Mouse (Mus musculus): Measurements from ENCODE around the gene Tnfrsf14.

The Tnfrsf14 gene

DNA sequence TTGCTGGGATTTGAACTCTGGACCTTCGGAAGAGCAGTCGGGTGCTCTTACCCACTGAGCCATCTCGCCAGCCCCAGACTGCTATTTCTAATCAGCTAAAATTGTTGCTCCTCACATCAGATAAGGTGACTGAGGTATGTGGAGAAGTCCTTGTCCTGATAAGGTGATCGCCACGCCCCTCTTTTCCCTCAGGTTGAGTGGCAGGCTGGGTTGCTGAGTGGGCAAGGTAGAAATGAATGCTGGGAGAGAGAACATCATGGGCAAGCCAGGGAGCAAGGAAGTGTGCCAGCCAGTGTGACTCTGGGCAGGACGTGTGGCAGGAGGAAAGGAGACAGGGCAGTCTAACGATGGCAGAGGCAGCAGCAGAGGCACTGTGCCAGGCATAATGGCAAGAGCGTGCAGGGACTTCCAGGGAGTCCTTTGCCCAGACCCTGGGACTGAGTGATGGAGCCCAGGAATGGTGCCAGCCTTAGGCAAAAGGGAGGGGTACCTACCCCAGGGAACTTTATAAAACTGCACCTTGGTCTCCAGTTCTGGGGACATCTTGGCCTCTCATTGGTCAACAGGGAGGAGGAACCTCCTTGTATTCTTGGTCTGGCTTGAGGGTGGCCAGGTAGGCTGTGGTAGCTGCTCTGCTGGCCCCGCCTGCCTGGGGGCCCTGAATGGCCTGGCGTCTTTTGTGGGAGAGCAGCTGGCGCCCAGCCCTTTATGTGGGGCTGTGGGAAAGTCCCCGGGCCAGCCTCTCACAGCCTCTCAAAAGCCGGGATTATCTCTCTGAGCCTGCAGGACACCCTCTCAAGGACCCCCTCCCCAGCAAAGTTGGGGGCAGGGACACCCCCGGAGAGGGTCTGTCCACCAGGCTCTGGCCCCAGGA lies 19.9 kb upstream of the Tnfrsf14 start:
- peak; percentile 78 to 90 for DNase-seq

DNA sequence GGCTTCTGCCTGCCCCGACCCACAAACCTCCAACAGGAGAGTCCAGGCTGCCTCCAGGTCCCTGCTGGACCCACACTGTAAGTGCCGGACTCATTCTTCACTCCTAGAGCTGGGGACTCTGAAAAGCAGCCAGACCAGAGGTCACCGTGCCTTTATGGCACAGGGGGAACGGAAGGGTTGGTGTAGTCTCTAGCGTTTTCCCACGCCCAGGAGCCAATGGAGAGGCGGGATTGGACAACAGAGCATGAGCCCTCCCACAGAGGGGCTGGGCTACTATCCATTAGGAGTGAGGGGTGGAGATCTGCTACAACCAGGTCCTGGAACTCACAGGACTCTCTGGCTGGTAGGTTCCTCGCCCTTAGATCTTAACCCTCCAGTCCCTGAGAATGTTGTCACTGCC lies 18.0 kb upstream of the Tnfrsf14 start:
- DNase-seq = peak; percentile 87 to 91

DNA sequence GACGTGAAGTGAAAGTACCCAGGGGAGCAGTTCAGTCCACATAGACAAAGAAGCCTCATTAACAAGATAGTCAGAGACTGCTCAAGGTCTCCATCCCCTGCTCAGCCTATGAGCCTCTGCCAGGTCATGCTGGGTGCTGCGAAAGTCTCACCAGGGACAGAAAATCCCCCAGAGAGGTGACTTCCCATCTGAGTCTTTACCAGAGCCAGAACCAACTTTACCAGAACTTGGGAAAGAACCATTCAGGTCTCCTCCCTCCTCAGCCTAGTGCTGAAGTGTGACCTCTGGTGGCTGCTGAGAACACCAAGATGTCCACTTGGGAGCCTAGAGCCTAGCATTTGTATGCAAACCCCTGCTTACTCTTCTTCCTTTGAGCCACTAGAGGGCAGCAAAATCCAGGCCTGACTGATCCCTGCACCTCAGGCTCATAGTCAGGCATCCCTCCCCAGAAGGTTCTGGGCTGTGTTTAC lies 15.8 kb upstream of the Tnfrsf14 start:
- peak; percentile 90 for DNase-seq

DNA sequence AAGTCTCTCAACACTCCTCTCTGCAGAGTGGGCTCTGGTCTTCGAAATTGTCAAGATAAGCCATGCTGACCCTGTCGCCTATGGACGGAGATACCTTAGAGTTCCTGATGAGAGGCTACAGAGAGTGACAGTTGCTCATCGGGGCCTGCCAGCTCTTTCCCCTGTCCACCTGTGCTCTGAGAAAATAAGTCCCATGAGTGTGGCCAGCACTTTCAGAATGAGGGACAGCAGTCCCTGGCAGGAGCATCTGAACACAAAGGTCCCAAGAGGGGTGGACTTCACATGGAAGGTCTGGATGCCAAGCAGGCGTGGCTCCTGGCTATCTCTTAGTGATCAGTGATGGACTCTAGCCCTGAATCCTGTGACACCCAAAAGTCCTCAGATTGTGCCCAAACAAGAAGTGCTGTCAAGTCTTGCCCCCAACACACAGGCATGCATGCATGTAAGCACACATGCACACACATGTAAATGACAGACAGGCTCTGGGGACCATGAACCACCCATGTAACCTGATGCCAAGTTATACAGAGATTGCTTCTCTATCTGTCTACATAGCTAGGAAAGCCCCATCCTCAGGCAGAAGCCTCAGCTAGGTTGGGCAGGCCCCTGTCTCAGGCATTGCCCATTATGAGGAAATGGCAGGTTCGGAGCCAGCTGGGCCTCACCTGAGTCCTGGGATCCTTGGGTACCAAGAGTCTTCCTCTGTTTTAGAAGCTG lies 15.1 kb upstream of the Tnfrsf14 start:
- DNase-seq = peak in 1 of 2 experiments; percentile 9

DNA sequence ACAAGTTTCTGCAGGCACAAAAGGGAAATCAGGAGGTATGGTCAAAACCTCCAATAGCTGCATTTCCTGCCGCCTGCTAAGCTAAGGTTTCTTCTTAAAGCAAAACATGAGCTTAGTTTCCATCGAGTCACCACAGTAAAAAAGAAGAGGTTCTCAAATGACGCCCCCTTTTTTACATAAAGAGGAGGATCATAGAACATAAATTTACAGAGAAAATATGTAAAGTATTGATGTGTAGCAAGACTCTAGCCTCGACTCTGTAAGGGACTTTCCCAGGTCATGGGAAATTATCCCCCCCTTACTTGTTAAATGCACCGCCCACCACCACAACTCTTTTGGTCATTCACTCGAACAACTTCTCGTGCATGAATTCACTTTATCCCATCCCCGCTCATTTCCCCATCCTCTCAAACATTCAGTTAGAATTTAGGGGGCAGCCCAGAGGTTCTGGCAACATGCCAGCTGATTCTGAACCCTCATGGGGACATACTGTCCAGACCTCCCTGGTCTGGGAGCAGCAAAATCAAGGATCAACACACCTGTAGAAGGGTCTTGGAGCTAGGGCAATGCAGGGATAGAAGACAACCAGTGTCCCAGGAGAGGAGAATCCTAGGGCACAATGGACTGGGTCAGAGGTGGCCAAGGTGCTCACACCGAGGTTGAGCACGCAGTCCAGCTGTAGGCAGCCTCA lies 14.4 kb upstream of the Tnfrsf14 start:
- DNase-seq = peak in 1 of 2 experiments; percentile 13

DNA sequence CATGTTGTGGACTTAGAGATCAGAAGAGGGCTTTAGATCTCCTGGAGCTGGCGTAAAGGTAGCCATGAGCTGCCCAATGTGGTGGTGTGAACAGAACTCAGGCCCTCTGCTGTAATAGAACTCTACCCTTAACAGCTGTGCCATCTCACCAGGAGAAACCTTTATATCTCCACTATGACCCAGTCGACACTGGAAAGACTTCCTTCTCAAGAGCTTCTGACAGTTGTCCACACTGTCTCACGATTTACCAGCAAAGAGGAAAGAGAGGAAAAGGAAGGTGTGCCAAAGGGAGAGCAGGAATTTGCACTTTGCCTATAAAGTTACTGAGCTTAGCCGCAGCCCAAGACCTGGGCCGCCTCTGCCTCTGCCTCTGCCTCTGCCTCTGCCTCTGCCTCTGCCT lies 13.5 kb upstream of the Tnfrsf14 start:
- DNase-seq = no peak

DNA sequence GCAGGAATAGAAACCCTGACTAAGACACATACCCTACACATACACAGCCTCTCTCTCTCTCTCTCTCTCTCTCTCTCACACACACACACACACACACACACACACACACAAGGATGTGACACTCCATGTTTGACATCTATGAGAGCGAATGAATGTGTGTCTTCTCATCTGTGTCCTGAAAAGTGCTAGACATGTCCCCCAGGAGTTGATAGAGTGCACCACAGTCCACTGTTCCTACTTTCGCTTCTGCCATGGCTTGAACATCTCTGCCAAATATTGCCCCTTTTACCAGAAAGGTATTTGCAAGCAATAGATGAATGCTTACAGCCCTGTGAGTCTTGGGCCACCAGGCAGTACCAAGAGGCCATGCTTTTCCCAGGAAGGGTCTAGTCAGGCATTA lies 11.8 kb upstream of the Tnfrsf14 start:
- no peak for DNase-seq

DNA sequence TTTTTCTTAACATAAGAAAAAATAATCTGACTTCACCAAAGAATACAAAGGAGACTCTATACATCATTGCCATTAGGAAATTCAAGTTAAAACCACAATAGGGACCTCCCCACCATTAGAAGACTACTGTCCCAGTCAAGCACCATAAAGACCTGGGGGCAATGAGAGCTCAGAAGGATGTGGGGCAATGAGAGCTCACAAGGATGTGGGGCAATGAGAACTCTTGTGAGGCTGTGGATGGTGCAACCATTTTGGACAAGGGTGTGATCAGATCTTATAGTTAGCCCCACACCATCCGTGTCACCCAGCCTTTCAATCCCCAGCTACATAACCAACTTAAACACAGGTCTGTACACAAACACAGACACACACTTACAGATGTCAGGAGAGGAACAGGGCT lies 9.4 kb upstream of the Tnfrsf14 start:
- no peak for DNase-seq

DNA sequence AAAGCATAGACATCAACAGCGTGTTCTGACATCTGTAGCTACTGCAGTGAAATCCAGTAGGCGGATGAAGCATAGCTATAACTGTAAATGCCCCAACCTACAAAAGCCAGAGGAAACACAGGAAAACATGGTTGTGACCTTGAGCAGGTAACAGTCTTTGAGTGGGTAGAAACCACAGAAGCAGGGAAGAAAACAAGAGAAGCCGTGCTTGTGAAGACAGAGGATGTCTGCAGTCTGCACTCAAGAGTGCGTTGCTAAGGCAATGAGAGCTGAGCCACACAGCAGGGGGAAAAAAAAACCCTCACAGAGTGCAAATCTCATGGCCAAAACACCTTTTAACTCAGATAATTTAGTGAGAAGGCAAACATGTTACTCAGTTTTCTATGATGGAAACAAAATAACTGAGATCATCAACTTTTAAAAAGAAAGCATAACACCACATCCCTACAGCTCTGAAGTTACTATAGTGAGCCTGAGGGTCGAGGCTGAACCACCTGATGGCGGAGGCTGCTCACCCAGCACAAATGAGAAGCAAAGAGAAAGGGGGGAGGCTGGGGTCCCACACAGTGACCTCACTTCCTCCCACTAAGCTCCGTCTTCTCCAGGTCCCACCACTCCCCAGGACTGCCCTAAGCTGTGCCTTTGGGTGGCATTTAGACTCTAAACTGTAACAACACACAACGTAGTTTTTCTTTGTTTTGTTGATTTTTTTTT lies 8.3 kb upstream of the Tnfrsf14 start:
- no peak for DNase-seq

DNA sequence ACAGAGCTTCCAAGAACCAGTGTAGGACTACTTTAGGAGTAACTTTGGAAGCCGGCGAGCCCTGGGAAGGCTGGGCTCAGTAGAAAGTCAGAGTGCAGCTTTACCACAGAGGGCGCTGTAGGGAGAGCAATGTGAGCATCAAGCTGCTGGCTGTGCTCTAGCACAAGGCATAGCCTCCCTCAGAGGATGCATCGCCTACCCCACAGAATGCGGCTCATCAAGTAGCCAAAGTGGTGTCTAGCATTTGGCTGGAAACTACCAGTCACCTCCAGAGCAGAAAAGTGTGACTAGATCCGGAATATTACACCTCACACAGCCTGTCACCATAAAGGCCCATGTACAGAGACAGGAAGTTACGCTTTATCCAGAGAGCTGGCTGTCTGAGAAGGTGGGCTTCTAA lies 7.4 kb upstream of the Tnfrsf14 start:
- DNase-seq = no peak

DNA sequence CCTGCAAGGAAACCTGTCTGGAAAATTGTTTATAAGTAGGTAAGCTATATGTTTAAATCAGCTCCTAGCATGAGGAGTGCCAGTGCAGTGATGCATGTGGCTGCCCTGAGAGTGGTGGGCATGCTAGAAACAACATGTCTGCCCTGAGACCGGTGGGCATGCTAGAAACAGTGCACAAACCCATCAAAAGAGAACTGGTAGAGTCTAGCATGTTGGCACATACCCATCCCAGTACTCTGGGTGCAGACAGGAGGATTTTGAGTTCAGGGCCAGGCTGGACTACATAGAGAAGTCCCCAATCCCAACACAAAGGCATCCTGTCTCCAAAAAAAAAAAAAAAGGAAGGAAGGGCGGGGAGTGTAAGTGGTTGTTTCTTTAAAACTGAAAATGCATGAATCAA lies 6.4 kb upstream of the Tnfrsf14 start:
- no peak for DNase-seq

DNA sequence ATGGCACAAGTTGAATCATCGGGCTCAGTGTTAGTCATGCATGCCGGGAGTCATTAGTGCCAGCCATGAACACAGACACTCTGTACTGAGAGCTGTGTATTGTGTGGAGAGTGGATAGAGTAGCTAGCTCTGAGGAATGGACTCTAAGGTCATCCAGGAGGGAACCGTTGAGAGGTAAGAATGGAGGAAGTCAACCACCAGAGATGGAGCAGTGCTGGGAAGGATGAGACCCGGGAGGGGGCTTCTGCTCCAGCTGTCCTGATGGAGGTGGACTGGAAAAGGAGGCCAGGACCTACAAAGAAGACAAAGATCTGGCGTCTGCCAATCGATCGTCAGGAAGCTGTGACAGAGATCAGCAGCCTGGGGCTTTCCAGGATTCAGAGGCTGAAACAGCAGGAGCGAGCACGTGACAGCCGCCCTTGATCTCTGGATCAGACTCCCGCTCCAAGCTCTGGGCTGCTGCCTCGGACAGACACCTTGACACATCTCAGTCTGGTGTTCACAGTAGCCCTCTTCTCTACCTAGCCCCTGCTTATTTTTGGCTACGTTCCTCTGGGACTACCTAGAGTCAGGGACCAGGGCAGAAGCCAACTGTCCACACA lies 5.0 kb upstream of the Tnfrsf14 start:
- no peak for DNase-seq

DNA sequence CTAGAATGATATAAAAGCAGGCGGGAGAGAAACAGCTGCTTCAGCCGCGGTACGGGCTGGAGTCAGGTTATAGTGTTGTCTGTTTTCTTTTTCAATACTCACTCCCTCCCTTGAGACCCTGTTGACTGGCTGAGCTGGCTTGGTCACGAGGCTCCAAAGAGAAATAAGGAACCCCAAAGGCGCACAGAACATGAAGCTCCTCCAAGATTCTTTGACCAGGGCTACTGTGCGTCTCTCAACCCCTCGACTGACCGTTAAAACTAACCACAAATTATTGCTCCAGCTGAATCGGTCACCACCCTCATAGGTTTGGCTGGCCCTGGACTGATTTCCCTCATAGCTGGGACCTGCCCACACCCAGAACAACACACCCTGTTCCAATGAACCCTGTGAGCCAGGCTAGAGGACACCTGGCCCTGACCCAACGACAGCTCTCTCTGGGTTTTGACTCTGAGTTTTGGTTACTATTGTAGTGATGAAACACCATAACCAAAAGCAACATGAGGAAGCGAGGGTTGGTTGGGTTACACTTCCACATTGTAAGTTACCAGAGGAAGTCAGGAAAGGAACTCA lies 811 bp upstream of the Tnfrsf14 start:
- DNase-seq = no peak

DNA sequence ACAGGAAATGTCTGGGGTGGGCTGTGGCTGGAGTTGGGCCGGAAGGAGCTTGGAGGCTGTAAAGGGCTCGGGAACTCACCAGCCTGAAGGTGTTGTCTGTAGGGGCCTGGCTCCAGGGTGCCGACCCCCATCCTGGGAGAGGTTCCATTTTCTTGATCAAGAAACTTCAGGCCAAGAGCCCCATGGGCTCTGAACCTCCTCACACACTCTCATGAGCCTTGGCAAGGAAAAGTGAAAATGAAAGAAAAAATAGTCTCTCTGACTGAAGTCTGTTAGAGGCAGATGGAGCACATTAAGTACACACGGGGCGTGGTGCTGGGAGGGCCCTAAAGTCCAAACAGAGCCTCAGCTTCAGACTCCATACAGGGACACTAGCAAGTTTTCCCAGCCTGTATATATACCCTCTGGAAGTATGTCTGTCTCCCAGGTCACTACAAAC lies 445 bp downstream of the Tnfrsf14 start:
- DNase-seq = no peak

DNA sequence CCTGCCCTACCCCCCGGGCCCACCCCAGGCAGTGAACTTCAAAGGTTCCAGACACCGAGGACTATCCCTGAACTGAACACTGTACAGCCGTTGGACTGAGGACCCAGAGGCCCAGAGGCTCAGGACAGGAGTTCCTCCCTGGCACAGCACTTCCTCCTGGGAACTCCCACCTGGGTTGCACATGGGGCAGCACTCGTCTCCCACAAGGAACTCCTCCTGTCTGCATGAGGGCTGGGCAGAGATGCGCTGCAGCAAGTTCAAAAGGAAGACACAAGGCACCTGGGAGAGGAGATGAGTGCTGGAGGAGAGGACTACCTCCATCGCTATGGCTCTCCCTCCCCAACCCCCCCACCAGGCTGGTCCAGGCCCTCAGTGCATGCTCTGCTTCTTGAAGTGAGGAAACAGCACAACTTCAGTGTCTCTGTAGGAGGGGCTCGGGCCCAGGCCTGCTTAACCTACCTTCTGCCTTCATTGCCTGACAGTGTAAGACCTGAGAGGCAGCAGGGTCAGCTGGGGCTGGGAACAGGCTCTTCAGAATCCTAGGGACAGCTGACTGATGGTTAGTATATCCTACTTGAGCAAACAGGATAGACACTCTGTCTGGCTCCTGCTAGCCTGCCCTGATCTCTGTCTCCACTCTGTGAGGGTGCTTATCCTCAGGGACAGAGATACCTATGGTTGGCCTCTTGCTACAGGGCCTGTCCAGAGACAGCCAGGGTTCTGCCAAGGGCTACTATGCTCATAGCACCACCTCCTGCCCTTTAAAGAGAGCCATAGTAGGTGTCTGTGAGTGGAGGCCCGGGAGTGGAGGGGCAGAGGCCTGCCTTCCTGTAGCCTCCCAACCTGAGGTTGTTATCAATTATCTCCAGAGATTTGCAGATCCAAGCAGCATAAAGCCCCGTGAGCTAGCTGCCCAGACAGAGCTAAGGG lies 1.1 kb downstream of the Tnfrsf14 start:
- DNase-seq = no peak

DNA sequence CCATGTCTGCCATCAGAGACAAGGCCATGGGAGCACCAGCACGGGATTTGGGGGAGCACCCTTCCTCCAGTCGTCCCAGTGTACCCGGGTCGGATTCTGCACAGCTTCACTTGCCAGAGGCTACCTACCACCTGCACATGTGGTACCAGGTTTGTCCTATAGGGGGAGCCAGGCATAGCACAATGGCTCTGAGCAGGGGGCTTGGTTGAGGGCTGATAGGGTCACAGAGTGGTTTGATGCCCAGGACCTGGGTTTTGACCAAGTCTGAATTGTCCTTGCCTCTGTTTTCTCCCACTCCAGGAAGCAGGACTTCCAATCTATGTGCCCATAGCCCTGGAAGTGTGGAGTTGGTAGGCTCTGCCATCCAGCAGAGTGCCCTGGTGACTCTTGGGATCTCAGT lies 3.0 kb downstream of the Tnfrsf14 start:
- DNase-seq = peak in 1 of 2 experiments; percentile 38

DNA sequence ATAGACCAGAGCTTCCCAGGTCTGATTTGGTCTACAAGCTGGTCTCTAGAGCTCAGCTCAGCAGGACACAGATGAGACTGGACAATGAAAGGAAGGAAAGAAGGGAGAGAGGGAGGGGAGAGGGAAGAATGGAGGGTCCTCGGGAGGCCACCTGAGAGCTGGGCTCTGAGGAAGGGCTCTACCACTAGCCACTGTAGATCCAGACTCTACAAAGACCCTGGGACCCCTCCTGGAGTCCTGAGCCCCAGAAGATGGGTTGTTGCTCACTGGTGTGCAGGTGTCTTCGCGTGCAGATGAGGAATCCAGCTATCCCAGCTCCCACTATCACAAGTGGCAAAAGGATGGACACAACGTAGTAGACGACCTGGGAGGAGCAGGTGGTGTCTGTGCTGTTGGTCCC lies 5.4 kb downstream of the Tnfrsf14 start:
- no peak for DNase-seq

DNA sequence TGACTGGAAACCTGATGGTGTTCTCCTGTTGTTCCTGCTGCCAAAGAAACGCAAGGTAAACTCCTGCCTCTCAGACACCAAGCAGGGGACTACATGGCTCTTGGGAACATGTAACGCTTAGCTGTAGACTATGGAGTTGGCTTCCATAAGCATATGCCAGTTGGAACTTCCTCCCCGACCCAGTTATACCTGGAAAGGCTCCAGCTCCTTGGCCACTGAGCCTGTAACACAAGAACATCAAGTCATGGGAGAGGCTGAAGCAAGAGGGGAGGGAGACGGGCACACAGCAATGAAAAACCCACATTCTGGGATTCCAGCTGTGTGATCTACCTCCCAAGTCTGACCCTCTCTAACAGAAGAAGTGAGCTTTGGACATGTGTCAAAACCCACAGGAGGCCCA lies 6.1 kb downstream of the Tnfrsf14 start:
- peak; percentile 56 to 58 for DNase-seq

DNA sequence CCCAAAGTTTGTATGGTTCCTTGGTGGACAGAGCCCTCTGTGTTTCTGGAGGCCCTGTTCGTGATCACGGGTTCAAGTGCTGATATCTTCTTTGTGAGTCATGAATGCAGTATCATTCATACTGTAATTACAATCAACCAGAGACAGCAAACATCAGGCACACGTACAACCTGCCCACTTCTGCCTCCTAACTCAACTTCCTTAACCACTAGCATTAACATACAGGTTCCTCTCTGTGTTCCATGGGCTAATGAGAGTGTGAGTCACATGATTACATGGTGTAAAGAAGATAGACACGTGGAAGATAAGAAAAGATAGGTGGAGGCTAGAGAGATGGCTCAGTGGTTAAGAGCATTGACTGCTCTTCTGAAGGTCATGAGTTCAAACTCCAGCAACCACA lies 11.7 kb downstream of the Tnfrsf14 start:
- no peak for DNase-seq

DNA sequence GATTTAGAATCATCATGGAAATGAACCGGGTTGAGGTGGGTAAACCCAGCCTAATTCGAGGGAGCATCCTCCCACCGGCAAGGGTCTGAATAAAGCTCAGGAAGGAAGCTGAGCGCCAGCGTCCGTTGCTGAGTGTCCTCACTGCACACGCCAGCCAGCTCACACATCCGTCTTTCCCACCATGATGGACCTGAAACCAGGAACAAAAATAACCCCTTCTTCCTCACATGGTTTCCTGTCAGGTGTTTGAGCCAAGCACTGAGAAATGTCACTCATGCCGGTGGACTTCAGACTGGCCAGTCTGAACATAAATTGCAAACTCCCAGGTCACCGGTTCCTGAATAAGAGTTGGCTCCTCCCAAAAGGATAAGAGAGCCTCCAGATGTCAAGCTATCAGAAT lies 13.1 kb downstream of the Tnfrsf14 start:
- no peak for DNase-seq

DNA sequence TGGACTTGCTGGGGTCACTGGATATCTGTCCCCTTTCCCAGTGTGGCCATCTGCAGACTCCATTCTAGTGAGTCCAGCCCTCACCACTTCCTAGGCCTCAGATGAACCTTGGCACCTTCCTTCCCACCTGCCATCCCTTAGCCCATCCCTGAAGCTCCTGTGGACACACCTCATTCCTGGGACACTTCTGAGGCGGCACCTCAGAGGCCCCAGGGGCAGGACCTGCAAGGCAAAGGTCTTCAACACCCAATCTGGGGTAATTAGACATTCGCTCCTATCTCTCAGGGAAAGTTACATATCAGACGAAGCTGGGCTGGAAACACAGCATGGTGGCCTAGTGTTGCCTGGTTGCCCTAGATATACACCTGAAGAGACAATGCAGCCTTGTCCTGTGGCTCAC lies 13.7 kb downstream of the Tnfrsf14 start:
- DNase-seq = no peak

Data from cerebellum, postnatal 10 days (tissue).